Mouse (Mus musculus): ENCODE measurements around the gene Trnau1ap.

Trnau1ap gene

DNA sequence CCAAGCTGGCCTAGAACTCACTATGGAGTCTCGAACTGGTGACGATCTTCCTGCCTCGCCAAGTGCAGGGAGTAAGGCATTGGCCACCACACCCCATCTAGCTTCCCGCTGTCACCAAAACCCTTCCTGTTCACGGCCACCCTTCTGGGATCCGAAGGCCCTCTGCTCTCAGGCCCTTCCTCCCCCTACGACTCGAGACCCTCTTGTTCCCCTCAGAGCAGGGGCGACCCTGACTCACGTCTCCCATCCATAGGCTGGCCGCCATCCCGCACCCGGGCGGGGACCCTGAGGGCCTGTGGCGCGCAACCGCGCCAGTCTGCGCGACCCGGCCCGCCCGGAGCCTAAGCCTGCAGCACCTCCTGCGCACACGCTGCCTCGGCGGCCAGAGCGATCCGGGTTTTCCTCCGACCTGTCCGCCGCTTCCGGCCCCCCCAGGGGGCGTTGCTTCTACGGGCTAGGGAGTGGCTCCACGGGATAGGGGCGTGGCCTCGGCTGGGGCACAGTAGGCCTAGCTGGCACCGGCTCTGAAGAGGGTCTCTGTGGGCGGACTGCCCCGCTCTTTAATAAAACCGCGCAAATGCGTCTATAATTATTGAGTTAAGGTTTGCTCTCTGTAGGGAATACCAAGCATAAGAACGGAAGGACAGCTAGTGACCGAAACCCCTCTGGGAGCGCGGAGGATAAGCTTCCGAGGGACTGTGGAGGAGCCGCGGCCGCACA, at the start of gene Trnau1ap:
Gene Trnau1ap, minus strand, starts transcription at position 424 of the 720 bp plus-strand sequence.
- peak; percentile 93 for DNase-seq

DNA sequence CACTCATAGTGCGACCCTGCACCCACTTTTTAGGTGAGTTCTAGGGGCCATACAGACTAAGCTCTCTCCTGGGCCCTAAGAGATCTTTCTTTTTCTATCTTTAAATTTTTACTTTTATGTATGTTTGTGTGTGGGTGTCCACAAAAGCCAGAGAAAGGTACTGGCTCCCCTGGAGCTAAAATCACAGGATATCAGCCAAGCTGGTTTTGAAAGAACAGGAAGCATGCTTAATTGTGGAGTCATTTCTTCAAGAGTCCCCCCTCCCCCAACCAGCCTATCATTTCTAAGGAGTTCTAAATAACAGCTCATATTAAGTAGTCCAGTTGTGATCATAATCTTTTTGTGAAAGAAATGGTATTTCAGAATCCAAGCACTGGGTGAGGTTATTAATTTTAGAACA, 44.5 kb upstream of the Trnau1ap start:
- DNase-seq: no peak

DNA sequence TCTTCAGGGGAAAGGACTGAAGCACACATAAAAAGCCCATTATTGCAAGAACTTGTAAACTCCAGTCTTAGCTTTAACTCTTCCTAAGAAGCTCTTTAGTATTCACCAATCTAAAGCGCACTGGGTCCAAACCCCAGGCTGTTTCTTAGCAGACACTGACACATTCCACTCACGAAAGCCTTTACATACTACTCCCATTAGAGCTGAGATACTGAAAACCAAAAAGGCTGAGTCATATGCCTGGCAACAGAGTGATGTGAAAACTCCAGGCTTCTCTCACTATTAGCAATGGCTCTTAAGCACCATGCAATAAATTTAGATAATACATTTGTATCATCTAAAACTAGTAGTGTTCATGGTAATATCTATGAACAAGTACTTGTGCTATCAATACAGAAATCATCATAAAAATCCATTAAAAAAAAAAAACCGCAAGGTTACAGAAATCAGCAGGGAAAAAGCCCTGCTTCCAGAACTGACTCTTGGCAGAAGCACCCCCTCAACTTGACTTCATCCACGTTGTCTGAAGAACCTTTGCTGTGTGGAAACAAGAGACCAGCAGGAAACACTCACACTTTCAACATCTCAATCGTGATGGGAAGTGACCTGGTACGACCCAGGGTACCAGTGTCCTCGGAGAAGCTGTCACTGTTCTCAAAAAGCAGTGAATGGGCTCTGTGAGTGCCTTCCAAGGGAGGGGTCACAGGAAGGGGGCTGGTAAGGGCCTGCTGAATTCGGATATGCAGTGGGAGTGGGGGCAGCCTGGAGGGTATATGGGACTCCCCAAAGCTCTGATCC, 40.8 kb upstream of the Trnau1ap start:
- DNase-seq: no peak

DNA sequence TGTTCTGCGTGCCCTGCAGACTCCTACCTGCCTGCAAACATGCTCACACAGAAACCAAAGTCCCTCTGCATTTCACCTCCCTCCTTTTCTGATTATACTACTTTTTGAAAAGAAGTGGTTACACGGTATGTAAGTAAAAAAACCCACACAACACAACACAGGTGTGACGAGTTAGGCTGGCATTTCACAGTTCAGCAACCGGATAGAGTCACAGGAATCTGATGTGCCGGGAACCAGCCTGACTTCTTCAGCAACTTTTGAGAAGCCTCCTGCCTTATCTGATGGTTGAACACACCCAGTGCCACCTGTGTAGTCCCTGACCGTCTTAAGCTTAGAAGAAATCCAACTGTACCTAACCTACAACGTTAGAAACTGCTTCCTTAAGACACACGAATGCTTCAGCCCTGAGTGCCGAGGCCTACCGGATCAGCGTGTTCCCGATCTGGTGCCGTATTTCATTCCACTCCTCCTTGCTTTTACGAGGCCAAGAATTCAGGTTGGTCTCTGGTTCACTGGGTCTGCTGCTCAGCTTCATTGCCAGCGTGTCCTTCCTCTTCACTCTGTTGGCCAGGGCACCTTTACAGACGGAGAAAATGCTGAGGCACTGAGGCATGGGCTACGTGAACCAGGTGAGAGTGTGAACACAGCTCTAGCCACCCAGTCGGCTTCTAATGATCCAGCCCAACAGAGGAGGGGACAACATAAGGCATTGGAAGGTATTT, 38.3 kb upstream of the Trnau1ap start:
- DNase-seq: no peak

DNA sequence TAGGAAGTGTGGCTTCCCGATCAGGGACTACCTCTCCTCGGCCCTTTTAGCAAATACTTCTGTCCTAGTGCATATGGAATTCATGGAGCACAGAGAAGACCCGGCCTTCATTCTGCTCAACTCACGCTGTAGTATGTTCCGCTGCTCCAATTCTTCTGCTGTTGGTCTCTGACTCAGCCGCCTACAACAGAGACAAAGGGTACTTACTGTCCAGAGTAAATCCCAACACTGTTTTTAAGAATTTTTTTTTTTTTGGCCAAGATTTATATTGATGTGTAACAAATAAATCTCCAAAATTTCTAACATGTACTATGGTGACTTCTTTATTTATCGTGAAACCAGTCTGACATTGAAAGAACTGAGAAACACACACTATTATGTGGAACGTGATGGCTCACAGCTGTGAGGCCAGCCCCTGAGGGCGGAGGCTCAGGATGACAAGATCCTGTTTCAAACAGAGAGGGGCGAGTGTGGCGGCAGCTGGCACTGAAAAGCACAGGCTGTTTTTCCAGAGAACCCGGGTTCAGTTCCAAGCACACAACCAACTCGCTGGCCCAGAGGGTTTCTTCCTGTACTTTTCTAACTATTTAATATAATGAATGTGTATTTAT, 36.2 kb upstream of the Trnau1ap start:
- DNase-seq: no peak

DNA sequence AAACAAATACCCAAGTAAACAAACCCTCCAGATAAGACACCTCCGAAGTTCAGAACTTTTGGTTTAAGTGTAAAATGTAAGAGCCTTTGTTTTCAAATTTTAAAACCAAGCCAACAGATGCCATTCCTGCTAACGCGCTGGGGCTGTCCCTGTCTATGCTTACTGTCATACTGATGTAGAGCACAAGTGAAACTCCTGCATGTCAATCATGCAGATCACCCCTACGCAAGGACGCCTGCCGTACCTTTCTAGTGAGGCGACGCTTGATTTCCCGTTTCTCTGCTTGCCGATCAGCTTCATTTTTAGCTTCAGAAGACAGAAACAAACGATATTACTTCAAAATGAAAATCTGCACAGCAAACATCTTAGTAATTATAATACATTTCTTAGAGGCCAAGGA, 34.1 kb upstream of the Trnau1ap start:
- no peak for DNase-seq

DNA sequence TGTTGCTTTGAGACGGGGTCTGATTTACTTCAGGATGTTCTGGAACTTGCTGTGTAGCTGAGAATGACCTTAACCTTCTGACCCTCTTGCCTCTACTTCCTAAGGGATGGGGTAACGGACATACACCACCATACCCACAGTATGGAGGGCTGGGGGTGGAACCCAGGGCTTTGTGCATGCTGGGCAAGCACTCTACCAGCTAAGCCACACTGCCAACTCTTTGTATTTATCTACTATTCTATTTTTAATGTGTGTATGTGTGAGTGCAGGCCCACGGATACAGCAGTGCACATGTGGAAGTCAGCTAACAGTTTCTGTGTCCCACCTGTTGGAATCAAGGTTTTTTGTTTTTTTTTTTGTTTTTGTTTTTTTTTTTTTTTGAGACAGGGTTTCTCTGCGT, 30.2 kb upstream of the Trnau1ap start:
- no peak for DNase-seq

DNA sequence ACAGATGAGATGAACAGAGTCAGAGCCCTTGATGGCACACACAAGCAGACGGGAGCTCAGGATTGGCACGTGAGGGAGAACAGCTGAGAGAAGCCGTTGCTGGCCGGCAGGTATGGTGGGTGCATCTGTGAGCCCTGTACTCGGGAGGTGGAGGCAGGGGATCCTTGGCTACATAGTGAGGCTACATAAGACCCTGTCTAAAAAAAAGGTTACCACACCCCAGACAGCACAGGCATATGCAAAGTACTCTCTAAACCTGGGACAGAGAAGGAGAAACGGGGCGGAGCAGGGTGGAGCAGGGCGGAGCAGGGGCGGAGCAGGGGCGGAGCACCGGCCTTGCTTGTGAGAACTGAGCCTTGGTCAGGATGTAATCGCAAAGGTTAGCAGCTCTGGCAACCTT, 26.8 kb upstream of the Trnau1ap start:
- peak; percentile 63 for DNase-seq

DNA sequence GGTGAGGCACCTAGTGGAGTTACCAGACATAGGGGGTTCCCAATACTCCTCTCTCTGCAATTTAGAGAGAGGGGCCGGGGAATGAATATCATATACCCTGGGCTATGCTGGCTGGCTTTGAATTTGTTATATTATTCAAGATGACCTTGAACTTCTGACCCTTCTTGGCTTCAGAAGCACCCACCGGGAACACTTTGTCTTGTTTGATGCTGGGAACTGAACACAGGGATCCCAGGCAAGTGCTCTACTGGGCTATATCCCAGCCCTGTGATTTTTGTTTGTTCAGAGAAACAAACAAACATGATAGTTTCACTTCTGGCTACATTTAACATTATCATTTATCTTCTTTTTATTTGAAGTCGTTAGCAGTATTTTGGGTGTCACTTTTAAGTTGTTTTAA, 26.1 kb upstream of the Trnau1ap start:
- DNase-seq: no peak

DNA sequence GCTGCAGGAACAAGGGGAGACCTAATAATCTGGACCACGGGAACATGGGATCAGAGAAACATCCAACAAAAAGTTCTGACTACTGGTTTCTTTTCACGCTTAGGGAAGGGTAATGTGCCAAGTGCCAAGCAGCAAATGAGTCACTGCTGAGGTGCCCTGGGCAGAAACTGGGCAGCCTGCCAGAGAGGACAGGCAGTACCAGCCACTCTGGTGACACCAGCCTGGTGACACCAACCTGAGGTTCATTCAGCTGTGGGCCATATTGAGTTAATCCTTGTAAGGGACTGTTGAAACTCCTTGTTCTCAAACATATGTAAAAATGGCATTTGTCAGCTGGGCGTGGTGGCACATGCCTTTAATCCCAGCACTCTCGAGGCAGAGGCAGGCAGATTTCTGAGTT, 25.2 kb upstream of the Trnau1ap start:
- DNase-seq: peak; percentile 58

DNA sequence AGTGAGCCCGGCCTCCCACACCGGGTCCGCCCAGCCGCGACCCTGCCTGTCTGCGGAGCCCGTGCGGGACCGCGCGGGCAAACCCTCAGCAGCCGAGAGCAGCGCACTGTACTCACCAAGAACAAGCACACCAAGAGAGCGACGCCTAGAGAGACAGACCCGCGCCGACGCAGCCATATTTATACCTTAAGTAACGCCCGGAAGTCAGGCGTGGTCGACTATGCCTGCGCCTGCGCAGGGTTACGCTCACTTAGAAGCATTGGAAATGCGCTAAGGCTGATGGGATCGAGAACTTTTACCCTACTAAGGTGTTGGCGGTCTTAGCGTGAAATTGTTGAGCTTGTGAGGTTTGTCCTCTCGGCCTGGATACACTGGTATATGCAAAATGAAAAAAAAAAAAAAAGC, 24.1 kb upstream of the Trnau1ap start, which contains the start of gene Rcc1:
Gene Rcc1, minus strand, starts transcription at position 125 of the 405 bp plus-strand sequence.
- peak; percentile 96 for DNase-seq

DNA sequence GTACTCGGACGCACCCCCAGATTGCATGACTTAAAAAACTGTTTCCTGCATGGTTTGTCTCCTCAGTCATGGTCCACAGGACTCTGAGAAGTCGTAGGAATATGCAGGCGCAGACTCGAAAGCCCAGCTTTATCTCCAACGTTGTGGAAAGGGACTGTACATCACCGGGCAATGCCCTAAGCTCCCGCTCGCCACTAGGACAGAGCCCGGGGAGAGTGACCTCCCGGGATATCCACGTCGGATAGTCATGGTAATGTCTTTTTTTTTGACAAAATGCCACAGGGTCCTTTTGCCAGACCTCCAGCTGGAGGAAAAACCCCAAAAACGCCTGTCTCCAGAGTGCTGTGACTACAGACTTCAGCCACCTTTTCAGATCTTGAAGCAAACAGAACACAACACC, 23.4 kb upstream of the Trnau1ap start:
- peak; percentile 40 for DNase-seq

DNA sequence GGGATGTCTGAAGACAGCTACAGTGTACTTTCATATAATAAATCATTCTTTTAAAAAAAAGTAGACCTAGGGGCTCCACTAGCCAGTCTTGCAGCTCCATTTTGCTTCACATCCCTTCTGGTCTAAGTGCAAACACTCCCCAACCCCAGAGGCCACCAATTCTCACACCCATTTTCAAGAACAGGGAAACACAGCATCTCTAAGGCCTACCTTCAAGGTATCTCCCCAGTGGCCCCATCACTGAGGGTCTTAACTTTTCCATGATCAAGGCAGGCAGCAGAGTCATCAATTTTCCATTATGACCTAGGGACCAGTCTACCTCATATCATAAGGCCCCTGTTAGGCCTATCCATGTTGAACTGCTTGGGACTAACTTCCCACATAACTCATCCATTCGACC, 22.1 kb upstream of the Trnau1ap start:
- DNase-seq: no peak

DNA sequence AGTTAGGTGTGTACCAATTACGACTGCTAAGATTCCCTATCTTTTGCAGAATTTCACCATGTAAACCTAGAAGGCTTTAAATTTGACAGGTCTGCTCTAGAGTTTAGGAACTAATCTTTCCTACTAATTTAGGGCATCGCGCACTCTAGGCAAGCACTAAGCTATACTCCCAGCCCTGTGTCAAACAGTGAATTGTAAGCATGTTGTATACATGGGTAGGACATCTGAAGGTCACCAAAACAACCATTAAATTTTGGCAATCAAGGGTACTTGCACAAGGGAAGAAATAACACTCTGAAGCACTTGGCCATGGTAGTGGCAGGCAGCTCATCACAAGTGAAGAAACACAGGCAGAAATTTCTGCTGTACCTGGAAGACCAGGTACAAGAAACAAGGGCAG, 21.5 kb upstream of the Trnau1ap start:
- DNase-seq: no peak

DNA sequence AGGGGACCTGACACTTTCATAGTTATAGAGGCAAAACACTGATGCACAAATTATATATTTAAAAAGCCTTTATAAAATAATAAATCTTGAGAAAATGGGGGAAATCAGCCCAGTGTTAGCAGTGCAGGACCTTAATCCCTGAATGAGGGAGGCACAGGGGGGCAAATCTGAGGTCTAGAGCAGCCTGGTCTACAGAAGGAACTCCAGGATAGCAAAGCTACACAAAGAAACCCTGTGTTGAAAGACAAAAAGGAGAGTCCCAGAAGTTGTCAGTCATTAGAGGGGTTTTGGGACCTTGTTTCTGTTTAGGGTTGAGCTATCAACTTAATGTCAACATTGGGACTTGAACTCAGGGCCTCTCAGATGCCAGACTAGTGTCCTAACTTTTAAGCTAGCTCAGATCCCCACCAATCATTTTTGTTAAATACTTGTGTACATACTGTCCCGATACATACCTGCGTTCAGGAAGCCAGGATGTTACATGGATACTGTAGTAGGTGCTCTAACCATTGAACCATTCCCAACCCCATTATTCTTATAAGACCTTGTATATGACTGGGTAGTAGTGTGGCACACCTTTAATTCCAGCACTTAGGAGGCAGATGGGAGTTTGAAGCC, 20.9 kb upstream of the Trnau1ap start:
- DNase-seq: no peak

DNA sequence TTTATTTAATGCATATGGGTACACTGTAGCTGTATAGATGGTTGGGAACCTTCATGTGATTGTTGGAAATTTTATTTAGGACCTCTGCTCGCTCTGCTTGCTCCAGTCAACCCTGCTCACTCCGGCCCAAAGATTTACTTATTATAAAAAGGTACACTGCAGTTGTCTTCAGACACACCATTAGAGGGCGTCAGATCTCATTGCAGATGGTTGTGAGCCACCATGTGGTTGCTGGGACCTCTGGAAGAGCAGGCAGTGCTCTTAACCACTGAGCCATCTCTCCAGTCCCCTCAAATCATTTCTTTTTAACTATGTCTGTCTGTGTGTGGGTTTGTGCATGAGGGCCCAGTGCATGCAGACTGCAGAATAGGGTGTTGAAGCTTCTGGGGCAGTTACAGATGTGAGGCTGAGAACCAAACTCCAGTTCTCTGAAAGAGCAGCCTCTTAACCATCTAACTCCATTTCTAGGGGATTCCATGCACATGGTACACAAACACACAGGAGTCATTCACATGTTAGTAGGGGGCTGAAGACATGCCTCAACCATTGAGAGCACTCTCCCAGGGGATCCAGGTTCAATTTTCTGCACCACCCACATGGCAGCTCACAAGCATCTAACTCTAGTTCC, 20.3 kb upstream of the Trnau1ap start:
- no peak for DNase-seq

DNA sequence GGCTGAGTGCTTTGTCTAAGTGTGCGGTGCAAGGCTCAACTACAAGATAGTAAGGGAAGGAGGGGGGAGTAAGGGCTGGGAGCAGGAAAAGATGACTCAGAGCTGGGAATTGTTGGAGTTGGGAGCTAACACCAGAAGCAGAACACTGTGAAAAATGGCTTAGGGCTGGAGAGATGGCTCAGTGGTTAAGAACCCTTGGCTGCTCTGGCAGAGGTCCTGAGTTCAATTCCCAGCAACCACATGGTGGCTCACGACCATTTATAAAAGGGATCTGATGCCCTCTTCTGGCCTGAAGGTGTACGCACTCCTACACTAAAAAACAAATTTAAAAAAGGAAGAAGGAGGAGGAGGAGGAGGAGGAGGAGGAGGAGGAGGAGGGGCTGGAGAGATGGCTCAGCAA, 17.3 kb upstream of the Trnau1ap start:
- no peak for DNase-seq

DNA sequence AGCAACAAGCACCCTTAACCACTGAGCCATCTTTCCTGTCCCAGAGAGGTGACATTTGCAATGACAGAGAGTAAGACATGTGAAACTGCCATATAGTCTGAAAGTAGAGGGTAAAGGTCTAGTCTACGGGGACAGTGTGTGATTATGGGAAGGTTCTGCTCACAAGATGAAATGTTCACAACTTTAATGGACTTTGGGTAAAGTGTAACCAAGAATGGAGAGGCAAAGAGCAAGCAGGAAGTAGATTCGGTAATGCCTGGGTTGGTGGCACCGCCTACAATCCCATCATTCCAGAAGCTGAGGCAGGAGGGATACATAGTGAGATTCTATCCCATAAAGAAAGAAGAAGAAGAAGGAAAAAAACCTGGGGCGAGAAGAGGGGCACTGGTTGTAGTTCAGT, 16.9 kb upstream of the Trnau1ap start:
- peak; percentile 31 for DNase-seq

DNA sequence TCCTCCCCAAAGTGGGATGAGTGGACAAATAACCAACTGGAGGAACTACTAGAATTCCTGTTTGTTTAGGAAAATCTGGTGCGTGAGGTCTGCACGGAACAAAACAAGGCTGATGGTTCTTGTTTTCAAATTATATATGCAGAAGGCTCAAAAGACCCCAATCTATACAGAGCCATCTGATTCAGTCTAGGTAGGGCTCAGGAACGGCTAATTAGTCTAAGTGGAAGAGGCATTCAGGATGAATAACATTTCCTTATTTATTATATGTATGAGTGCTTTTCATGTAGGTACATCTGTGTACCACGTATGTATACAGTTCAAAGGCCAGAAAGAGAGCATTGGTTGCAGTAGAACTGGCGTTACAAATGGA, 16.5 kb upstream of the Trnau1ap start:
- DNase-seq: peak; percentile 15

DNA sequence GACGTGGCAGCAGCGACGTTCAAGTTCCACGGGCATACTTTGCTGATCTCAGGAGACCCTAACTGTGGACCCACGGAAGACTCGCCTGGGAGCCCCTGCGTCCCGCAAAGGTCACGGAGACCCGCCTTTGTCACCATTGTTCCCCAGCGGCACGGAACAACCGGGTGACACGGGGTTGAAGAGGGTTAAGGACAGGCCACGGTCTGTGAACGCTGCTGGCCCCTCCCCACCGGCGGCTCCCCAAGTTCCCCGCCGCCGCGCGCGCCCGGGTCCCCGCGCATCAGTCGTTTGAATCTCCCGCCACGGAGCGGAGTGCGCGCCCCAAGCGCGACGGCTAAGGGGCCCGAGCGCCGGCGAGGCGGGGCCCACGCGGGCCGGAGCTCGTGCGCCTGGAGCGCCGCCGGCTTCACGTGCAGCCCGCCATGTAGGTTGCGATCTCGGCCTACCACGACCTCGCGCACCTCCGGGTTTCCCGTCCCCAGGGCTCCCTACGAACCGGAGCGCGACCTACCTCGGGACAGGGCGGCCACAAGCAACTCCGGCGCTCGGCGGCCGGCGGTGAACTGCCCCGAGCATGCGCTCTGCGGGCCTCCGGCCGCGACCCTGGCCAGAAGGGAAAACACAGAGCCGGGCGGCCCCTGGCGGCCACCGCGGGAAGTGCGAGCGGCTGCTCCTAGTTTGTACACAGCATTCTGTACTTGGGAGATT, 16.0 kb upstream of the Trnau1ap start:
- DNase-seq: peak; percentile 99

DNA sequence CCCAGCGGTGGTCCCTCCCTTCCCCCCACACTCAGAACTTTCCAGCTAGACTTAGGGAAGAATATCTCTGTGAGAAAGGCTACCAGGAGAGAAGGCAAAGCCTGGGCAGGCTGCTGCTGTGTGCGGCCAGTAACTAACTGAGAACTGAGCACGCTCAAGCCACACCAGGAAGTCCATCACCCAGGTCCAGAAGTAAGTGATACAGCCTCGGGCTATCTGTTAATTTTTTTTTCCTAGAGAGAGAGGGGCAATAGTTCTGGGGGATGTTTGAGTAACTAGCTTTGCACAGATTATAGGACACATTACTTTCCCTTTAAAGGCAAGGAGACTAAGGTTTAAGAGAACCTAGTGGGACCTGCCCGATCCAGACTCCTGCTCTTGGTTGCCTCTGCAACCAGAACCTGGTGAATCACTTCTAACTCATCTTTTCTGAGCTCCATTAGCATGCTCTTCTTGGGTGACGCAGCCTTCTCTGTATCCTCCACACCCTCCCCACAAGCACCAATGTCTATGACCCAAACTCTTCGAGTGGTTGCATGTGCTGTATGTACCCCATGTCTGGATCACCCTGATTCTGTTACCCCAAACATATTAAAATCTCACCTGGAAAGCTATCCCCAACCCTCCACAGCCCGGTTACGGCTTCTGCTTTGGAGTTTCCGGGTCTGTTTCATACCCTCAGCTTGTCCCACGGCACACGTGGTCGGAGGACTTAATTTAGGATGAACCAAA, 15.2 kb upstream of the Trnau1ap start:
- DNase-seq: no peak
